Mouse (Mus musculus) stomach, postnatal 0 days (tissue): ENCODE results near the gene Plxnd1.

ENCODE experiments used
- CTCF ChIP-seq: IDR thresholded peaks from 2 replicates; pipeline ENCODE4 v1.5.1; 2016; ENCODE audit warnings: antibody characterized with exemption, low read depth, mild to moderate bottlenecking, moderate library complexity
- EP300 ChIP-seq: optimal IDR thresholded peaks from 2 replicates; pipeline ENCODE3; 2016; ENCODE audit warnings: antibody characterized with exemption

GRCm38 (mm10) chr6:116038222-116038621 lies 43.4 kb upstream of the Plxnd1 start:
- TF ChIP-seq CTCF (no peak), EP300 (no peak)
